Mouse (Mus musculus) small intestine, adult 2 months (tissue): Measurements from ENCODE around the gene Ppm1h. TPM values are rescaled to one million over a fixed set of nuclear protein-coding genes. Genes with fewer than 3 reads are reported as not detected.

Experiments
- H3K27ac ChIP-seq: fragments of 200-500 bp; 2 replicates; pipeline ENCODE4 v1.5.1; 2012; ENCODE audit warnings: low read depth, low read length, control low read depth, inconsistent platforms; ENCODE audit not compliant: insufficient read depth
- H3K27me3 ChIP-seq: fragments of 200-500 bp; 2 replicates; pipeline ENCODE4 v1.6.1; 2012; ENCODE audit warnings: mild to moderate bottlenecking, moderate library complexity, low read length, inconsistent platforms; ENCODE audit not compliant: control insufficient read depth, insufficient read depth
- H3K36me3 ChIP-seq: fragments of 200-500 bp; 2 replicates; pipeline ENCODE4 v1.6.1; 2012; ENCODE audit warnings: mild to moderate bottlenecking, low read length, control low read depth, inconsistent platforms; ENCODE audit not compliant: control insufficient read depth, insufficient read depth
- H3K4me1 ChIP-seq: fragments of 200-500 bp; 2 replicates; pipeline ENCODE4 v1.6.1; 2012; ENCODE audit warnings: low read length, inconsistent platforms, mixed read lengths; ENCODE audit not compliant: control insufficient read depth, insufficient read depth, insufficient read length
- H3K4me3 ChIP-seq: fragments of 200-500 bp; 2 replicates; pipeline ENCODE4 v1.5.1; 2012; ENCODE audit warnings: low read depth, mild to moderate bottlenecking, control low read depth, inconsistent platforms, low read length, moderate library complexity
- CTCF ChIP-seq: fragments of 200-500 bp; IDR thresholded peaks from 2 replicates; pipeline ENCODE4 v1.5.1; 2012; ENCODE audit warnings: low read depth, mild to moderate bottlenecking, control low read depth, inconsistent platforms, low read length, moderate library complexity, mixed read lengths; ENCODE audit not compliant: insufficient replicate concordance, insufficient read length; ENCODE audit errors: extremely low read depth
- POLR2A ChIP-seq: fragments of 200-500 bp; IDR thresholded peaks from 2 replicates; pipeline ENCODE4 v1.6.1; 2012; ENCODE audit warnings: low read depth, mild to moderate bottlenecking, control low read depth, inconsistent platforms, low read length, moderate library complexity
- whole genome bisulfite sequencing: fragments of 180-500 bp; shearing (Covaris S2); methylation state at CpG from one replicate; pipeline ENCODE4 v1.1.7; 2018; 5-methylcytosine and 5-hydroxymethylcytosine counted together
- polyA plus RNA-seq: library from polyadenylated mRNA; depleted of rRNA; stranded (reverse); fragments of >200 nt; gene quantifications from 2 replicates; pipeline ENCODE4 v1.2.3, GENCODE M21; 2012

The Ppm1h gene
- polyA plus RNA-seq, 1 experiment = 14.7 TPM

DNA sequence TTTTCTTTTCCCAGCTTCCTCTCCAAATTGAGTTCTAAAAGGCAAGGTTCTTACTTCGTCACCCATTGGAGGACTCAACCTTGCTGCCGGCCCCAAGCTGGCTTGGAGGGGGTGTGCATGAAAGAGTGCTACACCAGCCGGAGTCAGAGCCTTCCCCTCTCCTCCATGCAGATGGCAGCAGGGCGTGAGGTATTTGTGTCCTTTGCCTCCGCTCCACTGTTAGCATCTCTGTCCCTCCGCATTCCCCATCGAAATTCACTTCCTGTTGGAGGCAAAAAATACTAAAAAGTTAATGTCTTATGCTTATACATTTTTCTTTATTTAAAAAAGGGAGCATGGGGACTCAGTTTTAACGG lies 181.1 kb downstream of the Ppm1h start:
- Histone ChIP-seq H3K36me3 (peaks cover 8% of the 10 kb centered on the region; the same call in 1 of the 2 replicates), H3K4me1 (no peaks in the 10 kb centered on the region), H3K27ac (no peak overlapping the region), H3K27me3 (no peaks in the 10 kb centered on the region), H3K4me3 (no peak overlapping the region)
- TF ChIP-seq CTCF (no peak), POLR2A (no peak)
- WGBS = 88% methylated on average over 8 of the region's 8 CpGs

DNA sequence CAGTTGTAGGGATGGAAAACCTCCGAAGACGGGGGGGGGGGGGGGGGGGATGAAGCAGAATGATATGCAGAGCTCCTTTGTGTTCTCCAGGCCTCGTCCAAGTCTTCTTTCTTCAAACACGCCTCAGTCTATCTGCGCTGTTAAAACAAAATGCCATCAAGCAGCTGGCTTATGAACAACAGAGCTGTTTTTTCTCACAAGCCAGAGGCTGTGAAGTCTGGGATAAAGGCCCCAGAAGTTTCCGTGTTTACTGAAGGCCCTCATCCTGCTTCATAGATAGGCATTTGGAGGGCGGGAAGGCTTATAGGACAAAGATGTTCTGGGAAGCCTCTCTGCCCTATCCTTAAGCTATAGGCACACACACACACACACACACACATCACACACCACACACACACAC lies 181.5 kb downstream of the Ppm1h start:
- H3K27ac ChIP-seq = no peak overlapping the region

DNA sequence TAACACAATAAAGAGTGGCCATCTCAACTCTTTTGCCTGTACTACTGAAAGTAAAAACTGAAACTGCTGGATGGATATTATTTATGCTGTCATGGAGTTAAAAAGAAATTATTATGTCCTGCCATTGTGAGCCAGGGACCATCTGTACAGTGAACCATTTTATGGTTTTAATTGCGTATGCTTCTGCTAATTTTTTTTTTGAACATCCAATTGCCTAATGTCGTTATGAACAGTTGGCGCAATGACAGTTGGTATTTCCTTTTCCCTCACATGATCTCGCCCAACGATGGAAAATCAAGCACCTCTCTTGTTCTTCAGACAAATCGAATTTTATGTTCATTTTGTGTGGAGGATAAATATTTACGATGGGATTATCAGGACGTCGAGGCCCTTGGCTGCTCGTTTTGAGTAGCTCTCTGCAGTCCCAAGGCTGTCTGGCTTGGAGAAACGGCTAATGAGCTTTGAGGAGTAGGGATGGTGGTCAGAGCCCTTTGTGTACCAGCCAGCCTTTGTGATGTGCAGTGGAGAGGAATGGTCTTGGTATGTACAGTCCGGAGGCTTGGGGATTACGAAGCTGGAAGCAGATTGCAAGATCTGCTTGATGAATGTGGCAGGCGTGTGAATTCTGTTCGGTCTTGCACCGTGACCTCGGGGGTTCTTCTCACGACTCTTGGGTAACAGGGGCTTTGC lies 183.3 kb downstream of the Ppm1h start:
- no peaks in the 10 kb centered on the region for H3K4me1 ChIP-seq
- 75% methylated on average over 18 of the region's 18 CpGs for WGBS
- H3K27ac ChIP-seq = no peak overlapping the region
- H3K27me3 ChIP-seq = no peaks in the 10 kb centered on the region
- H3K36me3 ChIP-seq = peaks cover 9% of the 10 kb centered on the region; the same call in 1 of the 2 replicates
- no peak for TF ChIP-seq CTCF
- TF ChIP-seq POLR2A = no peak
- H3K4me3 ChIP-seq = no peak overlapping the region

More for the DNA sequence above, 181.5 kb downstream of the Ppm1h start:
- Histone ChIP-seq H3K4me1 (no peaks in the 10 kb centered on the region), H3K27me3 (no peaks in the 10 kb centered on the region), H3K36me3 (peaks cover 9% of the 10 kb centered on the region; the same call in 1 of the 2 replicates), H3K4me3 (no peak overlapping the region)
- WGBS = 81% methylated on average over 7 of the region's 7 CpGs
- TF ChIP-seq POLR2A = no peak
- no peak for TF ChIP-seq CTCF

DNA sequence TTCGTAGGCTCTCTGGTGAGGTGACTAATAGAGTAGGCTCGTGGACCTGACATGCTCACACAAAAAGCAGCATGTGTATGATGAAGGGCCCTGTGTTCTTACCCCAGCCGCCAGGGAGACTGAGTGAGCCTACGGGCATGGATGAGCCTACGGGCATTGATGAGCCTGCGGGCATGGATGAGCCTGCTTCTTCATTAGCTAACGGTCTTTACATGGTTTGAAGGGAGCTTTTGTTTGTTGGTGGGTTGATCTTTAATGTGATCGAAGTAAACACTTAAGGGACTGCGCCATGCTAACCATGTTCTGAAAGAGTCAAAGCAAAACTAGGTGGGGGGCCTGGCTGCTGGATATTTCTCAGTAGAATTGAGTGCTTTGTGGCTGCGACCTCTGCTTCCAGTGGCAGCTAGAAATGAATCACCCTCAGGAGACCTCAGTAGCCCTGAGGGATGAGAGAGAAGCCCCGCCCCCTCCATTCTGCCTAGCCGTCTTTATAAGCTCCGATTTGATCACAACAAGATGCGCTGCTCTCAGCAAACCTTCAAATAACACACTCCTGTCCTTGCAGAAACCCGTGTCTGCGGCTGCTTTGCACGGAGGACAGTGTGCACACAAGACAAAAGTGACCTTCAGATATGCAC lies 183.9 kb downstream of the Ppm1h start:
- no peak overlapping the region for H3K4me3 ChIP-seq
- no peaks in the 10 kb centered on the region for H3K4me1 ChIP-seq
- TF ChIP-seq POLR2A = no peak
- no peak for TF ChIP-seq CTCF
- no peaks in the 10 kb centered on the region for H3K27me3 ChIP-seq
- WGBS = 91% methylated on average over 17 of the region's 17 CpGs
- peaks cover 8% of the 10 kb centered on the region; the same call in 1 of the 2 replicates for H3K36me3 ChIP-seq
- no peak overlapping the region for H3K27ac ChIP-seq

DNA sequence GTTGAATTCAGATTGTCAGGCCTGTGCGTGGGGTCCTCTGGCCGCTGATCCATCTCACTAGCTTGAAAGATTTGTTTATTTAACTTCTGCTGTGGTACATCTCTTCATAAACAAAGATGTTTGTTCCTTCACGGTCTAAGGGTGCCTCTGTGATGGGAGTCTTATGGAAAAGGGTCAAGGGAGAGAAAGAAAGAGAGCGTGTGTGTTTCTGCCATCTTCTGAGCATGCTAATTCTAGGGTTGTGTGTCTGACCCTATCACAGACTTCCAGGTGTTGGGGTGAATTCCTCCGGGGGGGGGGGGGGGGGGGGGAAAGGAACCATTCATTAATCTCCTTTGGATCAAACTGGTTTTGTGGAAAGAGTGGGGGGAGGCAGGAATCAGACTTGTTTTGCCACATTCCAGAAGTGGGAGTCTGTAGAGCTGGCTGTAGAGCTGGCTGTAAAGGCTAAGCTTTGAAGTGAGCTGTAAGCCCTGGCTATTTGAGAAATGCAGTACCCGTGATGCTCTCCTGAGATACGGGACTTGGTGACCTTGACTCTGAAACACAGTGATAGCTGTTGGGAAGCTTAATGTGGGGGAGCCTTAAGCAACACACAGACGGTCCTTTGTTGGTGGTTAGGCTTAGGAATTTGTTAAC lies 191.4 kb downstream of the Ppm1h start:
- Histone ChIP-seq H3K27me3 (no peaks in the 10 kb centered on the region), H3K4me3 (no peak overlapping the region), H3K36me3 (no peaks in the 10 kb centered on the region; the same call in 1 of the 2 replicates), H3K4me1 (peaks cover 2% of the 10 kb centered on the region; the same call in 1 of the 2 replicates), H3K27ac (no peak overlapping the region)
- TF ChIP-seq CTCF (no peak), POLR2A (no peak)
- WGBS = 50% methylated on average over 8 of the region's 8 CpGs

DNA sequence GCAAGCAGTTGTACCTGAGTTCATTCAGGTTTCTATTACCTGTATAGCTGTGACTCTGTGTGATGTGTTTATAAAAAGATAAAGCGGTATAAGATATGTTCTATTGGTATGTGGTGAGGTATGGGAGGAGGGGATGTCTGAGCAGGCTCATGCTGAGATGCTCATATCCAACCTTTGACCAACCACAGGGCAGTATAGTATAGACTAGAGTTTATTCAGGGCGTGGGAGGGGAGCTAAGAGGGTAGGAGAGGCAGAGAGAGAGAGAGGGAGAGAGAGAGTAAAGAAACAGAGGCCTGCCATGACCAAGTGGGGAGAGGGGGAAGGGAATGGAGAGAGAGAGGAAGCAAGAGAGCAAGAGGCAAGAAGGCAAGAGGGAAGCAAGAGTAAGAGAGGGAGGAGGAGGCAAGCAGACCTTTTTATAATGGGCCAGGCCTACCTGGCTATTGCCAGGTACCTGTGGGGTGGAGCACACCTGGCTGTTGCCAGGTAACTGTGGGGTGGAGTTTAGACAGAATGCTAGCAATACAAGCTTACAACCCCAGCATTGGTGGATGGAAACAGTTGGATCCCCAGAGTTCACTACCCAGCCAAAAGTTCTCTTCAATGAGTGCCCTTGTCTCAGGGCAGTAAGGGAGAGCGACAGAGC lies 192.4 kb downstream of the Ppm1h start:
- WGBS = 71% methylated on average over 3 of the region's 3 CpGs
- Histone ChIP-seq H3K4me1 (peaks cover 2% of the 10 kb centered on the region; the same call in 1 of the 2 replicates), H3K27me3 (no peaks in the 10 kb centered on the region), H3K4me3 (no peak overlapping the region), H3K27ac (no peak overlapping the region), H3K36me3 (no peaks in the 10 kb centered on the region; the same call in 1 of the 2 replicates)
- TF ChIP-seq CTCF = no peak
- TF ChIP-seq POLR2A = no peak

DNA sequence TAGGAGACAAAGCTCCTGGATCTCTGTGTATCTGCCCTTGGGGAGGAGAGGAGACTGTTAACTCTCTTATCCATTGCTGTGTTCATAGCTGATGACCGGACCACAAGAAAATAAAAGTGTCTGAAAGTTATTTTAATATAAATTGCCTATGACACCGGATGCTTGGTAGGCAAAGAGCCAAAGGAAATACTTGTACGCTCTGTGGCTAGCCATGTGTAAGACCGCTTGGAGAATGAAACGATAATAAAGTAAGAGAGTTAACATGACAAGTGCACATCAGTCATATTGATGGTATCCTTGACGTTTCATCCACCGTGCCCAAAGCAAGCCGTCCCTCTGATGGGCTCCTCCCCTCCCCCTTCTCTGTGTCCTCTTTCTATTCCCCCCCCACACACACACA lies 194.2 kb downstream of the Ppm1h start:
- TF ChIP-seq POLR2A (no peak), CTCF (no peak)
- Histone ChIP-seq H3K36me3 (no peaks in the 10 kb centered on the region; the same call in 1 of the 2 replicates), H3K27ac (no peak overlapping the region), H3K4me1 (peaks cover 2% of the 10 kb centered on the region; the same call in 1 of the 2 replicates), H3K4me3 (no peak overlapping the region), H3K27me3 (no peaks in the 10 kb centered on the region)
- WGBS = 75% methylated on average over 8 of the region's 8 CpGs
